Mouse (Mus musculus) kidney, postnatal 0 days (tissue): ENCODE data around the gene Padi2. TPM values are rescaled to one million over a fixed set of nuclear protein-coding genes. Genes with fewer than 3 reads are reported as not detected.
A peak's percentile ranks its signal among the peaks of the same experiment; 100 is the strongest.

Experiments
- ATAC-seq: fragments of 200-750 bp; cut with Nextera tagmentation; replicated peaks from 2 replicates; pipeline ENCODE4 v1.8.0; 2017; ENCODE audit warnings: low read depth, moderate number of reproducible peaks, moderate TSS enrichment, moderate library complexity; ENCODE audit not compliant: low FRiP score
- DNase-seq: peaks from one replicate; pipeline ENCODE4 v3.0.0-alpha.2; 2016; ENCODE audit warnings: low spot score
- H3K27ac ChIP-seq: fragments of 300-500 bp; sonication (generic); 2 replicates; pipeline ENCODE4 v1.5.1; 2014; ENCODE audit warnings: mild to moderate bottlenecking
- H3K27me3 ChIP-seq: fragments of 300-500 bp; sonication (generic); 2 replicates; pipeline ENCODE4 v1.6.1; 2014; ENCODE audit warnings: low read length, mixed read lengths; ENCODE audit not compliant: insufficient read depth
- H3K36me3 ChIP-seq: fragments of 300-500 bp; sonication (generic); 2 replicates; pipeline ENCODE4 v1.6.1; 2014; ENCODE audit warnings: low read length, mixed read lengths; ENCODE audit not compliant: insufficient read depth
- H3K4me1 ChIP-seq: fragments of 300-500 bp; sonication (generic); replicated peaks from 2 replicates; pipeline ENCODE4 v1.6.1; 2014; ENCODE audit warnings: antibody characterized with exemption, low read length, mixed read lengths; ENCODE audit not compliant: insufficient read depth
- H3K4me2 ChIP-seq: fragments of 300-500 bp; sonication (generic); 2 replicates; pipeline ENCODE4 v1.6.1; 2014; ENCODE audit warnings: mild to moderate bottlenecking, low read length, moderate library complexity, mixed read lengths
- H3K4me3 ChIP-seq: fragments of 300-500 bp; sonication (generic); replicated peaks from 2 replicates; pipeline ENCODE4 v1.5.1; 2014; ENCODE audit warnings: low read depth, low read length
- H3K9ac ChIP-seq: fragments of 300-500 bp; sonication (generic); 2 replicates; pipeline ENCODE4 v1.6.1; 2014; ENCODE audit warnings: low read depth, low read length
- H3K9me3 ChIP-seq: fragments of 300-500 bp; sonication (generic); replicated peaks from 2 replicates; pipeline ENCODE4 v1.6.1; 2016; ENCODE audit warnings: low read length, inconsistent platforms, mixed read lengths
- CTCF ChIP-seq: IDR thresholded peaks from 2 replicates; pipeline ENCODE4 v1.5.1; 2016; ENCODE audit warnings: antibody characterized with exemption, low read depth, mild to moderate bottlenecking, moderate library complexity
- WGBS: fragments of 180-500 bp; shearing (Covaris S2); extraction: QIAGEN DNeasy Blood & Tissue Kit; methylation state at CpG from one replicate; pipeline ENCODE4 v1.1.7; 2014; 5-methylcytosine and 5-hydroxymethylcytosine counted together
- polyA plus RNA-seq: library from polyadenylated mRNA; unstranded; fragments of >200 nt; fragmentation: Nextera tagmentation; extraction: Ambion mirVana; gene quantifications from 2 replicates; pipeline ENCODE4 v1.2.1, GENCODE M21; 2015

The Padi2 gene
- polyA plus RNA-seq, 1 experiment from 2014 or later, result 21.1 TPM

- DNase-seq (no peak), ATAC-seq (no peak)
- H3K9ac ChIP-seq, result no peak overlapping the region
- WGBS, result 88% methylated on average over 20 of the region's 20 CpGs
- H3K4me3 ChIP-seq, result no peak overlapping the region
- TF ChIP-seq CTCF, result no peak
- no peak overlapping the region for H3K4me2 ChIP-seq
- no peaks in the 10 kb centered on the region for H3K27me3 ChIP-seq
- H3K9me3 ChIP-seq, result no peaks in the 10 kb centered on the region
- peaks cover 33% of the 10 kb centered on the region for H3K36me3 ChIP-seq
- H3K4me1 ChIP-seq, result 0 out of 2 replicates have a peak, but pooled peaks cover 10% of the 10 kb centered on the region
- no peak overlapping the region for H3K27ac ChIP-seq
Measured at GRCm38 (mm10) chr4:140992215-140992614, 86.1 kb downstream of the Padi2 start.

DNA sequence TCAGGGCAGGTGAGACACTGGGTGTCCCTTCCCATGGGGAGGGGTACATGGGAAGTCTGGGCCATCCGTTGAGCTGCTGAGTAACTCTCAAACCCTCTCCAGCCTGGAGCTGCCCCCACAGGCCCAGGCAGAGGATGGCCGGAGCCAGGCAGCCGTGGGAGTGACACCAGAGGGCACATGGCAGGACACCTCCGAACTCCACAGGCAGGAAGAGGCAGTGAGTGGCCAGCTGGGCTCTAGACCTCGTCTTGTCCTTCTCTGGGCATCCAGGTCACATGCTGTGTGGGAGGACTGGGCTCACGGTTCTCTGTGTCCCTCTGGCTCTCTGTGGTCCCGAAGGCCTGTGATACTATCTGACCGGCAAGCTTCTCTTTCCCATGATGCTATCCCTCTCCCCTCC, 87.7 kb downstream of the Padi2 start:
- Histone ChIP-seq H3K4me2 (no peak overlapping the region), H3K4me3 (no peak overlapping the region), H3K27me3 (no peaks in the 10 kb centered on the region), H3K9me3 (no peaks in the 10 kb centered on the region), H3K4me1 (0 out of 2 replicates have a peak, but pooled peaks cover 5% of the 10 kb centered on the region), H3K9ac (no peak overlapping the region), H3K27ac (no peak overlapping the region), H3K36me3 (peaks cover 39% of the 10 kb centered on the region)
- ATAC-seq (peak; percentile 49), DNase-seq (no peak)
- 40% methylated on average over 8 of the region's 8 CpGs for WGBS
- no peak for TF ChIP-seq CTCF

DNA sequence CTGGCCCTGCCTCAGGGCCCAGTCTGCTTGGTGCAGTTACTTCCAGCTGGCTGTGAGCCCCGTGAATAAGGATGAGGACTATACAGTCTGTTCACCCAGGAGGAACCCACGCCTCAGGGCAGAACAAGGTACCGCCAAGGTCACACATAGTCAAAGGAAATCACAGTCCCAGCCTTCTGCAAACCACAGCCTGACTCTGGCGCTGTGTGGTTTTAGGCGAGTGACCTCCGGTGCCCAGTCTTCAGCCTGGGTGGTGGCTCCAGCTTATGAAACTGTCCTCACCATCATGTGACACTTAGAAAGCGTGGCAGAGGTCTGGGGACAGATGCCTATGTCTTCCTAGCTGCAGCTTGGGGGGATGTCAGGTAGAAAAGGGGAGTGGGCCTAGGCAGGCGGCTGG, 89.7 kb downstream of the Padi2 start:
- Histone ChIP-seq H3K4me3 (no peak overlapping the region), H3K4me1 (no peaks in the 10 kb centered on the region), H3K9ac (no peak overlapping the region), H3K4me2 (no peak overlapping the region), H3K27me3 (no peaks in the 10 kb centered on the region), H3K27ac (no peak overlapping the region), H3K36me3 (peaks cover 51% of the 10 kb centered on the region), H3K9me3 (no peaks in the 10 kb centered on the region)
- no peak for ATAC-seq
- TF ChIP-seq CTCF, result no peak
- no peak for DNase-seq
- 92% methylated on average over 8 of the region's 8 CpGs for WGBS

- DNase-seq, result no peak
- Histone ChIP-seq H3K36me3 (peaks cover 57% of the 10 kb centered on the region), H3K27ac (no peak overlapping the region), H3K4me2 (no peak overlapping the region), H3K4me1 (no peaks in the 10 kb centered on the region), H3K9ac (no peak overlapping the region), H3K4me3 (no peak overlapping the region), H3K9me3 (no peaks in the 10 kb centered on the region), H3K27me3 (no peaks in the 10 kb centered on the region)
- no peak for TF ChIP-seq CTCF
- WGBS, result 95% methylated on average over 9 of the region's 9 CpGs
- ATAC-seq, result no peak
Measured at GRCm38 (mm10) chr4:140996812-140997211, 90.7 kb downstream of the Padi2 start.

Other genes with a start within 250 kb of the Padi2 start
- gene Arhgef10l, start 240.3 kb upstream of the Padi2 start, polyA plus RNA-seq, result 21.2 and 22.2 TPM in 2 replicates
- gene Rcc2, start 205.8 kb upstream of the Padi2 start, polyA plus RNA-seq, result 25.6 and 35.6 TPM in 2 replicates
- 0.07 TPM in 1 of 2 replicates, not detected in the other for gene Padi6, start 163.7 kb upstream of the Padi2 start, polyA plus RNA-seq
- gene Padi4, start 132.1 kb upstream of the Padi2 start, polyA plus RNA-seq, result 0.74 and 1.1 TPM in 2 replicates
- gene Padi3, start 95.7 kb upstream of the Padi2 start, polyA plus RNA-seq, result 0.08 and 0.10 TPM in 2 replicates
- gene Padi1, start 60.6 kb upstream of the Padi2 start, polyA plus RNA-seq, result 0.23 and 0.28 TPM in 2 replicates
- 660 and 674 TPM in 2 replicates for gene Sdhb, start 54.9 kb downstream of the Padi2 start, polyA plus RNA-seq
- 30.6 and 31.9 TPM in 2 replicates for gene Atp13a2, start 80.5 kb downstream of the Padi2 start, polyA plus RNA-seq
- gene Mfap2, start 104.1 kb downstream of the Padi2 start, polyA plus RNA-seq, result 330 and 339 TPM in 2 replicates
- 5.9 and 7.8 TPM in 2 replicates for gene Crocc, start 154.2 kb downstream of the Padi2 start, polyA plus RNA-seq
- gene Necap2, start 172.0 kb downstream of the Padi2 start, polyA plus RNA-seq, result 87.6 and 93.1 TPM in 2 replicates
- gene Spata21, start 182.0 kb downstream of the Padi2 start, polyA plus RNA-seq, result 0.54 and 0.55 TPM in 2 replicates
- gene Szrd1, start 233.4 kb downstream of the Padi2 start, polyA plus RNA-seq, result 38.0 and 40.4 TPM in 2 replicates
- gene Fbxo42, start 241.6 kb downstream of the Padi2 start, polyA plus RNA-seq, result 14.6 and 16.1 TPM in 2 replicates